Mouse (Mus musculus) fibroblast of lung, adult 2 months (primary cell): ENCODE results near the gene Gcnt3.

ENCODE experiments used
- DNase-seq: peaks from one replicate; pipeline ENCODE4 v3.0.0-alpha.2; 2011; ENCODE audit warnings: low read depth

Gcnt3 gene

GRCm38 (mm10) chr9:70037988-70038387, at the start of gene Gcnt3:
TSS of gene Gcnt3 (minus strand) at chr9:70038088.
- DNase-seq, result no peak

GRCm38 (mm10) chr9:70087379-70087778, 49.5 kb upstream of the Gcnt3 start:
- no peak for DNase-seq

- DNase-seq, result no peak
These were observed 48.2 kb upstream of the Gcnt3 start for GRCm38 (mm10) chr9:70086091-70086490.

GRCm38 (mm10) chr9:70084107-70084506, 46.2 kb upstream of the Gcnt3 start:
- no peak for DNase-seq

GRCm38 (mm10) chr9:70082357-70083204, 44.7 kb upstream of the Gcnt3 start:
- DNase-seq, result no peak

- no peak for DNase-seq
These were observed 43.9 kb upstream of the Gcnt3 start for GRCm38 (mm10) chr9:70081767-70082166.

GRCm38 (mm10) chr9:70080976-70081375, 43.1 kb upstream of the Gcnt3 start:
- DNase-seq, result peak; percentile 34

GRCm38 (mm10) chr9:70080027-70080800, 42.3 kb upstream of the Gcnt3 start:
- no peak for DNase-seq

GRCm38 (mm10) chr9:70078034-70078433, 40.1 kb upstream of the Gcnt3 start:
- no peak for DNase-seq

- DNase-seq, result no peak
These were observed 39.3 kb upstream of the Gcnt3 start for GRCm38 (mm10) chr9:70077170-70077569.

- DNase-seq, result no peak
These were observed 34.5 kb upstream of the Gcnt3 start for GRCm38 (mm10) chr9:70072387-70072786.

- no peak for DNase-seq
These were observed 32.1 kb upstream of the Gcnt3 start for GRCm38 (mm10) chr9:70069961-70070435.

- no peak for DNase-seq
These were observed 29.6 kb upstream of the Gcnt3 start for GRCm38 (mm10) chr9:70067497-70067896.

- DNase-seq, result no peak
These were observed 24.1 kb upstream of the Gcnt3 start for GRCm38 (mm10) chr9:70062012-70062411.

- DNase-seq, result no peak
These were observed 15.5 kb upstream of the Gcnt3 start for GRCm38 (mm10) chr9:70053411-70053810.

GRCm38 (mm10) chr9:70052730-70053129, 14.8 kb upstream of the Gcnt3 start:
- no peak for DNase-seq

- DNase-seq, result peak; percentile 32
These were observed 12.0 kb upstream of the Gcnt3 start for GRCm38 (mm10) chr9:70049839-70050238.

- no peak for DNase-seq
These were observed 11.5 kb upstream of the Gcnt3 start for GRCm38 (mm10) chr9:70049416-70049783.

- peak; percentile 27 for DNase-seq
These were observed 11.0 kb upstream of the Gcnt3 start for GRCm38 (mm10) chr9:70048751-70049415.

GRCm38 (mm10) chr9:70048280-70048679, 10.4 kb upstream of the Gcnt3 start:
- no peak for DNase-seq

- DNase-seq, result no peak
These were observed 10.0 kb upstream of the Gcnt3 start for GRCm38 (mm10) chr9:70047839-70048238.

- no peak for DNase-seq
These were observed 8.4 kb upstream of the Gcnt3 start for GRCm38 (mm10) chr9:70046255-70046654.

- no peak for DNase-seq
These were observed 7.0 kb upstream of the Gcnt3 start for GRCm38 (mm10) chr9:70044865-70045264.
